Mouse (Mus musculus) 416B (cell line): ENCODE measurements at regions not wholly inside any gene's neighbourhood (a gene's known extent, or its start where the extent isn't known, plus 50 kb on each side); places are given as distances from the start of the nearest gene placed in this dataset.

Experiments
- DNase-seq: peaks from one replicate; pipeline ENCODE4 v3.0.0; 2011; ENCODE audit warnings: low read depth

GRCm38 (mm10) chr8:26847009-26847408, 130.1 kb upstream of the Zfp703 start:
- no peak for DNase-seq

DNA sequence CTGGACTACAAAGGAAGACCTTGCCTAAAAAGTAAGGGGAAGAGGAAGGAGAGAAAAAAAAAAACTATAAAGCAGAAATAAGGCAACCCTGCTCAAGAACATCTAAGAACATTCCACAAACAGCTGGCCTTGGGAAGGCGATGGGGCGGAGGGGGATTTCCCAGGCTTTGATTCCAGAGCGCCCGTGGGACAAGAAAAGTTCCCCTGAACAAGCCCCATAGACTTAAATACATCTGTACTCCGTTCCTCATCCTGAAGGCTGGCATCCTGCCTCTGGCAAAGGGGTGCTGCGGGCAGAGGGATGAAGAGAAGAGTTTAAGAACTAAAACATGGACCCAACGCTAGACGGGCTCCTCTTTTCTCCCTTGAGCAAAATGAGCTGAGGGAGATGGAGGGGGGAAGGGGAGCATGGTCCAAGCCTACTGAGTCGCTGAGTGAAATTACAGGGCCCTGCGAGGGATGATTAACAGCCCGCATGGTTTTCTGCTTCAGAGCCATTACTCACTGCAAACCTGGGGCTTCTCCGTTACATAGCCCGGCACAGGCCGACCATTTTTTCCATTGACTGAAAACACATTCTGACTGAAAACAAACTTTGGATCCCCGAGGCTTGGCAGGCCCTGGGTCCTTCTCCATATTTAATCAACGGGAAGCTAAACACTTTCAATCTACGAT, 128.9 kb upstream of the Zfp703 start:
- no peak for DNase-seq

DNA sequence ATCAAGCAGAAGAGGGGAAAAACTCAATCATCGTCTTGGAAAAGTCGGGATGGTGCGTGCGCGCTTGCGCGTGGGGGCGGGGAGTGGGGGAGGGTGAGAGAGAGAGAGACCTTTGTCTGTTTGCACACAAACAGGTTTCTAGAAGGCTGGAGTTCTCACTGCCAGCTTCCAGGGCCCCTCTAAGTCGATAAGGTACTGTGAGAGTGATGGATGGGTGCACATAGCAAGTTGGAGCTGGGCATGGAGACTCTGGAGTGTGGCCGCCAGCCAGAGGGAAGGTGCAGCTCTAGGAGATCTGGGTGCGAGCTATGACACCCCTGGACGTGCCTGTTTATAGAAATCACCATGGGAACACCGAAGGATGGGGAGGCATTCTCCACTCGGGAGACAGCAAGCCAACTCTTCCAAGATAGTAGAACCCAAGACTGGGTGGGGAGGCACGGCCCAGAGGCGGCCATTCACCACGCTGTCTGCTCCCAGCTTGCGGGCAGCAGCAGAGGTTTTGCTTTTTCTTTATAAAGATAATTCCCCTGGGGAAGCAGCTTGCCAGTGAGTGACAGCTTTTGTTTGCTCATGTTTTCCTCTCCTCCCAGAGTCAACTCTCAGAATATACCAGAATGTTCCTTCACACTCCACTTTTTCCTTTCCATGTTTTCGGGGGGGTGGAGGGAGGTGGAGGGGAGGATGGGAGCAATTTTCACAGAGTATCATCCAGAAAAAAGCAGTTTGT, 128.0 kb upstream of the Zfp703 start:
- no peak for DNase-seq

DNA sequence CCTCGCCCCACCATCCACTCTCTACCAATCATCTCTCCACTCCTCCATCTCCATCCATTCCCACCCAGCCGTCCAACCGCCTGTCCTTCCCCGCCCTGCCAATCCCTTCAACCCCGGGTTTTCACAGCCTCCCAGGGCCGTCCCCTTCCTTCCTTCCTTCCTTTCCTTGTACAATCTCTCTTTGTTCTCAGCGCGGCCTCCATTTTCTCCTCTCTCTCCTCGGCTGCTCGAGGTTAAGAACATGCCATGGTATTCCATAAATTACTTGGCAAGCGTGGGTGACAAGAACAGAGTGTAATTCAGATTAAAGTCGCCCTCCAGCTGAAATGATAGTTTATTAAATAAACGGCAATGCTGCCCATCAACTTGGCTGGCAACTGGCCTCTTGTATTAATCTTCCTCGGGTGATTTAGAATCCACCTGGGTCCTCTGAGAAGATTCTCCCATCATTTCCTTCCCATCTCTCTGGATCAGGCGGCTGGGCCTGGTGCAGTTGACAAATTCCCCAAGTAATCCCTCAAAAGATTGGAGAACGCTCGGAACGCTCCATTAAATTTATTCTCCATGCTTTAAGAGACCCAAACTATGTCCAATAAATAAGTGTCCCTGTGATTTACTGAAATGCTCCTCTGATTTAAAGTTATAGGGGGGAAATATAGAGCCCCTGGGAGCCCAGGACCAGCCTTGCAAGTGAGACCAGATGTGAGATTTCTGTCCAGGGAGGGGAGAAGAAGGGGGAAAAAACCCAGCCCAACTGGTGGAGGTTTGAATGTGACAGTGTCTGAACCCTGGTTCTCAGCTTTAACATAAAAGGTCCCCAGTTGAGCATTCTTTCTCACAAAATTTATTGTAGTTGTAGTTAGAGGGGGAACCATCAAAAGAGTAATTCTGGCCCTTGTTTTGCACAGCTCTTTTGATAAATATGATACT, 125.0 kb upstream of the Zfp703 start:
- no peak for DNase-seq

DNA sequence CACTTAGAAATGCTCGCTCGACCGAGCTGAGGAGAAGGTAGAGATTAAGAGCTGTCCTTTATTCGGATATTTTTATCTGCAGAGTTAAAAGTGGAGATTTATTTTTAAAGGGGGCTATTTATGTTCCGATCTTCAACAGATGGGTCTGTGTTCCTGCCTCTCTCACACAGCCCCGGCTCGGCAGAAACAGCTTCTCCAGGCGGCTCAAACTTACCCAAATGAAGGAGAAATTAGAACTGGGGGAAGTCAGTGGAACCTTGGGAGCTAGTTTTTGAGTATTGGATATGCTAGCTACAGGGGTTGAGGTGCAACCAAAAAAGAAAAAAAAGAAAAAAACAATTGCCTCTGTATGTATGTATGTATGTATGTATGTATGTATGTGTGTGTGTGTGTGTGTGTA, 124.2 kb upstream of the Zfp703 start:
- DNase-seq, result no peak

- DNase-seq, result no peak
Measured at GRCm38 (mm10) chr8:26854557-26855238, 122.4 kb upstream of the Zfp703 start.

DNA sequence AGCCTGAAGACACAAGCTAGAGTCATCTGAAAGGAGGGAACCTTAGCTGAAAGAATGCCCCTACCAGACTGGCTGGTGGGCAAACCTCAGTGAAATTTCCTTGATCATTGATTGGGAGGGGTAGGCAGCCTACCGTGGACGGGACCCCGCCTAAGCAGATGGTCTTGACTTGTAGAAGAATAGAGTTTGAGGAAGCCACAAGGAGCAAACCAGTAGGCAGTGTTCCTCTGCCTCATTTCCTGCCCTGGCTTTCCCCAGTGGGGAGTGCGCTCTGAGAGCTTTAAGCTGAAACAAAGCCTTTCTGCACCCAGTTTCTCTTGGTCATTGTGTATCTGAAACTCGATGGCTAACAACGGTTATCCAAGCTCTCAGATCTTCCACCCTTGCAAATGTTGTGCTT, 121.9 kb upstream of the Zfp703 start:
- no peak for DNase-seq

DNA sequence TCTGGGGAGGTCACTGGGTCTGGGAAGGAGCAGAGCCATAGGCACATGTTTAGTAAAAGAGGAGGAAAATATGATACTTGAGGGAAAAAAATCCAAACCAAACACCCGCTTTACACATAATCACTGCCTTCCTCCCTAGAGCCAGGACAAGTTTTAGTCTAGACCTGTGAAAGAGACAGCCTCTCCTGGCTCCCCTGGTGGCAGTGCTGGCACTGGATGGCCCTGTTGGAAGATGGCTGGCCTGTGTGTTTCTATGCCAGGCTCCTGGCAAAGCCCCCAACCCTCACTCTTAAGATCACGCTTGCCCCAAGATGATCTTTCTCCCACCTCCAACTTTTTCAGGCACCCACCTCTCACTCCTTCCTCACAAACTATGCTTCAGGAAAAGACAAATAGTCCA, 112.6 kb upstream of the Zfp703 start:
- DNase-seq, result no peak

DNA sequence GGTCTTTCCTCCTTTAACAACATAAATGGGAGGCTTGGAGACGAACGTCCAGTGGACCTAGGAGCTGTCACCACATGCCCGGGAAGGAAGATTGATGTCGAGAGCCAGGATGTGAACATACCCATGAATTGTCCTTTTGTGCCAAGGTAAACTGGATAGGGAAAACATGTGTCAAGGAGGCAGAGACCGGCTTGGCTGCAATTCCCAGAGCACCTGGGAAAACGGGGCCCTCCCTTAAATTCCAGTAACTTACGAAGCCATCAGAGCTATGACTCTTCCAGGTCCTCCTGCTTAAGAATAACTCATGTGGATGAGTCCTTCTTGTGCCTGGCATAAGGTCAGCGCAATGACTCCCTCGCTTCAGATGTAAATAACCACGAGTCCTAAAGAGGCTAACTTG, 112.2 kb upstream of the Zfp703 start:
- DNase-seq, result no peak

GRCm38 (mm10) chr8:26868101-26868848, 108.8 kb upstream of the Zfp703 start:
- DNase-seq, result no peak

DNA sequence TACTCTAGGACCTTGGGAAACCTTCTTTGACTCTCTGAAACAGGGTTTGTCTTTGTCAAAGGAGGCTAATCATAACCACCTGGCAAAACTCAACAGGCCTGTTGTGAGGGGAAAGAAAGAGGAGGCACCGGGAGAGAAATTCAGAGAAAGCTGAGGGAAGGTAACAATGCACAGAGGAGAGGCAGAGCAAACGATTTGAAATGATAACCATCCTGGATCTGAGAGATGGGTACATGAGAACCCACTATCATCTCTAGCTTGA, 108.3 kb upstream of the Zfp703 start:
- no peak for DNase-seq

DNA sequence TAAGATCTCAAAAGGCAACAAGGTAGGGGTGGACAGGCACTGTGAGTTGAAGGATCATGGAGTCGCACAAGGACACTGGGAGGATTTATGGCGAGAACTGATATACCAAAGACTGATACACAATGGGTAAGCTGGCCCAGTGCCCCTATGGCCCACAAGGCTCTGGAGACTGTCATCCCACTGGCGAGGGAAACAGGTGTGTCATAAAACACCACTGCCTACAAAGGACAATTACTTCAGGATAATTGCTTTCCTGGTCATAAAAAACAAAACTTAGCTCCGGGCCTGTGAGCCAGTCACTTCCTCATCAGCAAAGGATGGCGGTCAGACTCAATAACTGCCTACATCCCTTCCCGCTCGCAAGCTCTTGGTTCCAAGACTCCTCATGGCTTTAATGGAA, 105.3 kb upstream of the Zfp703 start:
- no peak for DNase-seq

DNA sequence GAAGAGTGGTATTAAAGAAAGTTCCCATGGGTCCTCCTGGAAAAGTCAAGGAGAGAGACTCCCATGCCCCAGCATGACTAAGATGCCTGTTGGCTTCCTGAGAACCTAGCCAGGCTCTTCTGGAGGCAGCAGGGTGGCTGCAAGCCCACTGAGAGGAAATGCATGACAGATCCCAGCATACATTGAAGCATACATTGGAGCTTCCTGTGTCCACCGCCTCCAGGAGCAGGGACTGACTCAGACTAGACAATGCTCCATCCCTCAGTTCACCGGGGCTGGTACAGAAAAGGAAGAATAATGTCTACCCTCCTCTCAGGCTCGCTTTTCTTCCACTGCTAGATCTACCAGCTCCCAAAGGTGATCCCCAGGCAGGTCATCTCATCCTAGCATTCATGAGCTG, 104.7 kb upstream of the Zfp703 start:
- no peak for DNase-seq

GRCm38 (mm10) chr8:26872815-26873214, 104.3 kb upstream of the Zfp703 start:
- no peak for DNase-seq

DNA sequence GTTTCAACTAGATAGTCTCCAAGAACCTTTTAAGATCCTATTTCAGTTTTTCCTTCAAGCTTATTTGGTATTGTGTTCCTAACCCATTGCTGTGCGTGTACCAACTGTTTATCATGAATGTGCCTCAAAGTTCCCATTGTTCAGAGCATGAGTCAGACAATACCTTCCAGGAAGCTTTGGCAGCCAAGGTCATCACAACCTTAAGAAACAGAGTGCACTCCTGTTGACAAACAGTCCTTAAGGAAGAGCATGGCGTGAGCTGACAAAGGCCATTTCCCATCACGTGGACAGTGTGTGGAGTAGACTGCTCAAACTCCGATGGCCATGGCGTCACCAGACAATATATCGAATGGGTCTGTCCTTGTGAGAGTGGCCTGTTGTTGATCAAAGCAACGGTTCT, 96.9 kb upstream of the Zfp703 start:
- no peak for DNase-seq

- DNase-seq, result no peak
Measured at GRCm38 (mm10) chr8:26881268-26882120, 95.6 kb upstream of the Zfp703 start.

GRCm38 (mm10) chr8:26882616-26883015, 94.5 kb upstream of the Zfp703 start:
- no peak for DNase-seq

- no peak for DNase-seq
Measured at GRCm38 (mm10) chr8:26883285-26883684, 93.8 kb upstream of the Zfp703 start.

GRCm38 (mm10) chr8:26883770-26884169, 93.4 kb upstream of the Zfp703 start:
- DNase-seq, result no peak

DNA sequence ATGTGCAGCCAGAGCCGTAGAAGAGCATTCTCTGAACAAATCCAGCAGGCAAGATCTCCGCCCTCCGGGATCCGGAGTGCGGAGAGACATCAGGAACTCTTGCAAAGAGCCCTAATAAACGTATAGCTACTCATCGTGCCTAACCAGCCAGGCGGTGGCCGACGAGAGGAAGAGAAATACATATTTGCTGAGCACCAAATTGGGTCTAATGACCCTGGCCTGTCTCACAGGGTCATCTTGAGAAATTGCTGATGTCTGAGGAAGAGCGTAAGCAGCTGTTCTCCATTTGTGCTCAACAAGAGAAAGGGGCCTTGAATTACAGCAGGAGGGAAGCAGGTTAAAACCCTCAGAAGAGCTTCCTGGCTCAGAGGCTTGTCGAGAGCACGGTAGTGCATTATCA, 92.8 kb upstream of the Zfp703 start:
- DNase-seq, result no peak

GRCm38 (mm10) chr8:26885365-26885764, 91.8 kb upstream of the Zfp703 start:
- no peak for DNase-seq
